Mouse (Mus musculus): ENCODE data around the gene Bmp7. TPM values are rescaled to one million over a fixed set of nuclear protein-coding genes. Genes with fewer than 3 reads are reported as not detected.

Bmp7 gene
- polyA plus RNA-seq, 1 experiment from 2014 or later, result 17.3 TPM

DNA sequence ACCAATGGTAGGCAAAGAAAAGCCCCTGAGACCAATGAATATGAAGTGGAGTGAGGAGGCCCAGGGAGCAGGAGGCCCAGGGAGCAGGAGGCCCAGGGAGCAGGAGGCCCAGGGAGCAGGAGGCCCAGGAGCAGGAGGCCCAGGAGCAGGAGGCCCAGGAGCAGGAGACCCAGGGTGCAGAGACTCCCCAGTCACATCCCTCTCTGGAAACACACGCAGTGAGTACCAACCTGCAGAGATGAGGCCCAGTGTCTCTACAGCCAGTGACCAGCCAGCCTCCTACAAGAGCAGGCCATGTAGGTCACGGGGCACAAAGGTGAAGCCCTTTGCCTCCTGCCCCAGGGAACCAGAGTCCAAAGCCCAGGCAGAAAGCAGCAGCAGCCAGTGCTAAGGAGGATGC lies 83.6 kb downstream of the Bmp7 start:
- no peak for DNase-seq (ENCODE audit: low spot score, missing footprints)
- Histone ChIP-seq H3K27ac (ENCODE audit: low read depth, low read length) (no peak overlapping the region), H3K4me1 (ENCODE audit: control insufficient read depth, insufficient read depth, low read length) (no peaks in the 10 kb centered on the region), H3K9me3 (ENCODE audit: control insufficient read depth, low read length) (no peaks in the 10 kb centered on the region), H3K36me3 (ENCODE audit: control insufficient read depth, insufficient read depth, low read length) (no peaks in the 10 kb centered on the region), H3K9ac (ENCODE audit: low read length) (no peak overlapping the region), H3K27me3 (ENCODE audit: control insufficient read depth, insufficient read depth, low read length) (no peaks in the 10 kb centered on the region), H3K4me3 (ENCODE audit: low read depth, low read length) (no peak overlapping the region), H3K4me2 (no peak overlapping the region)
- no peak for ATAC-seq (ENCODE audit: low FRiP score)
- WGBS, result 48% methylated on average over 2 of the region's 2 CpGs

GRCm38 (mm10) chr2:172854136-172854535 lies 86.0 kb downstream of the Bmp7 start:
- Histone ChIP-seq H3K4me2 (no peak overlapping the region), H3K4me3 (ENCODE audit: low read depth, low read length) (no peak overlapping the region)

GRCm38 (mm10) chr2:172851773-172852172 lies 88.3 kb downstream of the Bmp7 start:
- Histone ChIP-seq H3K36me3 (ENCODE audit: control insufficient read depth, insufficient read depth, low read length) (no peaks in the 10 kb centered on the region), H3K27ac (ENCODE audit: low read depth, low read length) (no peak overlapping the region), H3K4me1 (ENCODE audit: control insufficient read depth, insufficient read depth, low read length) (no peaks in the 10 kb centered on the region), H3K27me3 (ENCODE audit: control insufficient read depth, insufficient read depth, low read length) (no peaks in the 10 kb centered on the region), H3K9ac (ENCODE audit: low read length) (no peak overlapping the region), H3K4me2 (no peak overlapping the region), H3K4me3 (ENCODE audit: low read depth, low read length) (no peak overlapping the region), H3K9me3 (ENCODE audit: control insufficient read depth, low read length) (no peaks in the 10 kb centered on the region)
- ATAC-seq (ENCODE audit: low FRiP score) (no peak), DNase-seq (ENCODE audit: low spot score, missing footprints) (no peak)
- WGBS, result 83% methylated on average over 11 of the region's 11 CpGs

More at GRCm38 (mm10) chr2:172854136-172854535, 86.0 kb downstream of the Bmp7 start:
- Histone ChIP-seq H3K9me3 (ENCODE audit: control insufficient read depth, low read length) (no peaks in the 10 kb centered on the region), H3K4me1 (ENCODE audit: control insufficient read depth, insufficient read depth, low read length) (no peaks in the 10 kb centered on the region), H3K36me3 (ENCODE audit: control insufficient read depth, insufficient read depth, low read length) (no peaks in the 10 kb centered on the region), H3K27ac (ENCODE audit: low read depth, low read length) (no peak overlapping the region), H3K9ac (ENCODE audit: low read length) (no peak overlapping the region), H3K27me3 (ENCODE audit: control insufficient read depth, insufficient read depth, low read length) (no peaks in the 10 kb centered on the region)
- ATAC-seq (ENCODE audit: low FRiP score) (no peak), DNase-seq (ENCODE audit: low spot score, missing footprints) (no peak)
- WGBS, result 79% methylated on average over 2 of the region's 2 CpGs

- WGBS, result 72% methylated on average over 6 of the region's 6 CpGs
- Histone ChIP-seq H3K27me3 (ENCODE audit: control insufficient read depth, insufficient read depth, low read length) (no peaks in the 10 kb centered on the region), H3K27ac (ENCODE audit: low read depth, low read length) (no peak overlapping the region), H3K9ac (ENCODE audit: low read length) (no peak overlapping the region), H3K4me3 (ENCODE audit: low read depth, low read length) (no peak overlapping the region), H3K4me2 (no peak overlapping the region), H3K4me1 (ENCODE audit: control insufficient read depth, insufficient read depth, low read length) (no peaks in the 10 kb centered on the region), H3K9me3 (ENCODE audit: control insufficient read depth, low read length) (no peaks in the 10 kb centered on the region), H3K36me3 (ENCODE audit: control insufficient read depth, insufficient read depth, low read length) (no peaks in the 10 kb centered on the region)
- ATAC-seq (ENCODE audit: low FRiP score) (no peak), DNase-seq (ENCODE audit: low spot score, missing footprints) (no peak)
Measured at GRCm38 (mm10) chr2:172848193-172848592, 91.9 kb downstream of the Bmp7 start.

- Histone ChIP-seq H3K4me2 (no peak overlapping the region), H3K4me1 (ENCODE audit: control insufficient read depth, insufficient read depth, low read length) (no peaks in the 10 kb centered on the region), H3K9ac (ENCODE audit: low read length) (no peak overlapping the region), H3K27me3 (ENCODE audit: control insufficient read depth, insufficient read depth, low read length) (no peaks in the 10 kb centered on the region), H3K9me3 (ENCODE audit: control insufficient read depth, low read length) (no peaks in the 10 kb centered on the region), H3K4me3 (ENCODE audit: low read depth, low read length) (no peak overlapping the region), H3K27ac (ENCODE audit: low read depth, low read length) (no peak overlapping the region), H3K36me3 (ENCODE audit: control insufficient read depth, insufficient read depth, low read length) (no peaks in the 10 kb centered on the region)
- DNase-seq (ENCODE audit: low spot score, missing footprints) (no peak), ATAC-seq (ENCODE audit: low FRiP score) (no peak)
- WGBS, result 84% methylated on average over 4 of the region's 4 CpGs
Measured at GRCm38 (mm10) chr2:172846311-172846575, 93.9 kb downstream of the Bmp7 start.

DNA sequence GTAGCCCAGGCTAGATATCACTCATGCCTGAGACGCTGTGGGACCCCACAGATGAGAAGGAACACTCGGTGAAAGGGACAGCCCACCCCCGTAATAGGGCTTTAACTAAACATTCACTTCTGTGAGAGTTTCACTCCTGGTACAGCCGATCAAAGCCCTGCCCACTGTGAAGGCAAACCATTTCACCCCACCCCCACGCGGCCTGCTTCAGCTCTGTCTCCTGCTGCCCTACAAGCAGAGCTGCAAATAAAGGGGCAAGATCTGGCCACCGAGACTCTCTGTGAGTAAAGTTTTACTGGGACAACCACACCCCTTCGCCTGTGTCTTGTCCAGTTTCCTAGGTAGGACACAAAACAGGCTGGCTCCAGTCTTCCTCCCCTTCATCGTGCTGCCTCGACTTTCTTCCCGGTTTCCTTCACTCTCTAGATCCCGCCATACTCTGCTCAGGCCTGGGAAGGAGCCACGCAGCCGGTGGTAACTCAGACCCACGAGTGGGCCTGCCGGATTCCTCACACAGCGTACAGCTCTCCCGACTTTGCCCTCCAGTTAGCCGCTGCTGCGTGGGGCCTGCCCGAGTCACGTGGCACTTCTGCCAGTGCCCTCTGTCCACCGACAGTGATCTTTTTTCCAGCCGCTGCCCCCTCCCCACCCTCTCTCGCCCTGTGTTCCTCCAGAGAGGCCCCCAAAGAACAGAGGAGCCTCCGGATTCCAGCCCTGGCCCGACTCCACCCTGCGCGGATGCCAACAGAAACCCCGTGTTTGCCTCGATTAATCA lies 94.4 kb downstream of the Bmp7 start:
- Histone ChIP-seq H3K9me3 (ENCODE audit: control insufficient read depth, low read length) (no peaks in the 10 kb centered on the region), H3K4me2 (no peak overlapping the region), H3K36me3 (ENCODE audit: control insufficient read depth, insufficient read depth, low read length) (no peaks in the 10 kb centered on the region), H3K4me3 (ENCODE audit: low read depth, low read length) (no peak overlapping the region), H3K4me1 (ENCODE audit: control insufficient read depth, insufficient read depth, low read length) (no peaks in the 10 kb centered on the region), H3K27ac (ENCODE audit: low read depth, low read length) (no peak overlapping the region), H3K27me3 (ENCODE audit: control insufficient read depth, insufficient read depth, low read length) (no peaks in the 10 kb centered on the region), H3K9ac (ENCODE audit: low read length) (no peak overlapping the region)
- ATAC-seq (ENCODE audit: low FRiP score) (no peak), DNase-seq (ENCODE audit: low spot score, missing footprints) (no peak)
- 65% methylated on average over 31 of the region's 31 CpGs for WGBS

DNA sequence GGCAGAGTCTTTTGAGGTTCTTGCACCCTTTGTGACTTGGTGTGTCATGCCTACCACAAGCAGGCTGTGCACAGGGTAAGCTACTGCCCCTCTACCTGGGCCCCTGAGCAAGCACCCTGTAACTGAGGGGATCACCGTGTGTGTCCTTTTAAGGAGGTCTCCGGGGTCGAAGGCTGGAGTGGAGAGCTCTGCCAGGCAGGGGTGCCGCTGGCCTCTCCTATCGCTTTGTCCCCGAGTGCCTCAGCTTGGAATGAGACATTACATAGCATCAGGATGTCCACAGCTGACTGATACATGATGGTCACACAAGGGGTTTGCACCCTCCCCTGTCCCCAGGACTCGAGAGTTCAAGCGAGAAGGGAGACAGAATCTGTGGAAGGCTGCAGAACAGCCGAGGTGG lies 96.2 kb downstream of the Bmp7 start:
- Histone ChIP-seq H3K4me3 (ENCODE audit: low read depth, low read length) (no peak overlapping the region), H3K36me3 (ENCODE audit: control insufficient read depth, insufficient read depth, low read length) (no peaks in the 10 kb centered on the region), H3K9me3 (ENCODE audit: control insufficient read depth, low read length) (no peaks in the 10 kb centered on the region), H3K27ac (ENCODE audit: low read depth, low read length) (no peak overlapping the region), H3K27me3 (ENCODE audit: control insufficient read depth, insufficient read depth, low read length) (no peaks in the 10 kb centered on the region), H3K4me1 (ENCODE audit: control insufficient read depth, insufficient read depth, low read length) (no peaks in the 10 kb centered on the region), H3K4me2 (no peak overlapping the region), H3K9ac (ENCODE audit: low read length) (no peak overlapping the region)
- 85% methylated on average over 9 of the region's 9 CpGs for WGBS
- DNase-seq (ENCODE audit: low spot score, missing footprints) (no peak), ATAC-seq (ENCODE audit: low FRiP score) (no peak)

DNA sequence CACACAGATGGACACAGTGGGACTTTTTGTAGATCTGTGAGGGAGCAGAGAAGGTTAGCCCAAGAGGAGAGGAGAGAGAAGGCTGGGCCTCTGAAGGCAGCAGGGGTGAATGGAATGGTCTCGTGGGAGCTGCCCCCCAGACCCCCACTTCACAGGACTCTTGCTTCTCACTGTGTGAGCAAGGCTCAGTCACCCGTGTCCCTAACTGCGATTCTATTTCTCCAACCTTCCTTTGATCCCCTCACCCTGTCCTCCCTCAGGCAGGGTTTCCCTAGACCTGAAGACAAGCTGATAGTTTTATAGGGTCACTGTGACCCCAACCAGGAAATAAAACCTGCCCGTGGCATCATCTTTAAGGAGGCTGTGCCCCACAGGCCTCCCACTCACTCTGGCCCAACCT lies 97.8 kb downstream of the Bmp7 start:
- 77% methylated on average over 4 of the region's 4 CpGs for WGBS
- DNase-seq (ENCODE audit: low spot score, missing footprints), result no peak
- no peak for ATAC-seq (ENCODE audit: low FRiP score)
- no peaks in the 10 kb centered on the region for H3K4me1 ChIP-seq (ENCODE audit: control insufficient read depth, insufficient read depth, low read length)
- no peaks in the 10 kb centered on the region for H3K36me3 ChIP-seq (ENCODE audit: control insufficient read depth, insufficient read depth, low read length)
- H3K4me2 ChIP-seq, result no peak overlapping the region
- H3K4me3 ChIP-seq (ENCODE audit: low read depth, low read length), result no peak overlapping the region
- H3K27ac ChIP-seq (ENCODE audit: low read depth, low read length), result no peak overlapping the region
- H3K9me3 ChIP-seq (ENCODE audit: control insufficient read depth, low read length), result no peaks in the 10 kb centered on the region
- no peaks in the 10 kb centered on the region for H3K27me3 ChIP-seq (ENCODE audit: control insufficient read depth, insufficient read depth, low read length)
- H3K9ac ChIP-seq (ENCODE audit: low read length), result no peak overlapping the region

GRCm38 (mm10) chr2:172840905-172841750 lies 99.0 kb downstream of the Bmp7 start:
- H3K36me3 ChIP-seq (ENCODE audit: control insufficient read depth, insufficient read depth, low read length), result no peaks in the 10 kb centered on the region
- DNase-seq (ENCODE audit: low spot score, missing footprints), result no peak
- no peaks in the 10 kb centered on the region for H3K4me1 ChIP-seq (ENCODE audit: control insufficient read depth, insufficient read depth, low read length)
- H3K27me3 ChIP-seq (ENCODE audit: control insufficient read depth, insufficient read depth, low read length), result no peaks in the 10 kb centered on the region
- H3K9me3 ChIP-seq (ENCODE audit: control insufficient read depth, low read length), result no peaks in the 10 kb centered on the region
- ATAC-seq (ENCODE audit: low FRiP score), result no peak
- no peak overlapping the region for H3K27ac ChIP-seq (ENCODE audit: low read depth, low read length)
- no peak overlapping the region for H3K4me2 ChIP-seq
- H3K9ac ChIP-seq (ENCODE audit: low read length), result no peak overlapping the region
- H3K4me3 ChIP-seq (ENCODE audit: low read depth, low read length), result no peak overlapping the region
- 59% methylated on average over 11 of the region's 11 CpGs for WGBS
